Mouse (Mus musculus): Measurements from ENCODE around the gene B4galt5. TPM values are rescaled to one million over a fixed set of nuclear protein-coding genes. Genes with fewer than 3 reads are reported as not detected.

Gene B4galt5
- polyA plus RNA-seq, 1 experiment from 2014 or later = 11.5 TPM

DNA sequence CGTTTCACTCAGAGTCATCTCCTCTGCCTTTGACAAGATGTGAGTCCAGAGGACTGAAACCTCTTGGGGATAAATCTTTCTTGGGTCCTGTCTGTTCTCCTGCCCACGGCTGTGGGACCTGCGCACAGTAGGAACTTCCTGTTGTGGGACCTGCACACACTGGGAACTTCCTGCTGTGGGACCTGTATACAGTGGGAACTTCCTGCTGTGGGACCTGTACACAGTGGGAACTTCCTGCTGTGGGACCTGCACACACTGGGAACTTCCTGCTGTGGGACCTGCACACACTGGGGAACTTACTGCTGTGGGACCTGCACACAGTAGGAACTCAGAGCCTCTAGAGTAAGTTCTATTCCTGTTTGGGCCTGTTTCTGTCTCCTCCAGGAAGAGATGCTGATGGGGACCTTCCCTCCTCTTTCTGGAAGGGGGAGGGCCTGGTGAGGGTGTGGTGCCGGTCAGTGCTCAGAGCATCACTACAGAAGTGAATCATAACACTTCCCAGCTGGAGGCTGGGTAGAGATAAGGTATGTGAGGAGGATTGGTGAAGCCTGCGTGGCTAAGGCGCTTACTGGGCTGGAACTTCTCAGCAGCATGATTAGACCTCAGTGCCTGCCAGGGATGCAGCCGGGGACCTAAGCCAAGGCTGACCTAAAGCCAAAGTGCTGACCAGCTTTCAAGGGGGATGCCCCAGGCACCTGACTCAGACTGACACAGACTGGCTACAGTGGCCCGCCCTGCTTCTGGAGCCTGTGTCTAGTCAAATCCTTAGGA, 85.8 kb downstream of the B4galt5 start:
- WGBS = 94% methylated on average over 8 of the region's 8 CpGs
- Histone ChIP-seq H3K27ac (replicated peaks) (no peak overlapping the region), H3K9me3 (replicated peaks) (no peaks in the 10 kb centered on the region), H3K27me3 (no peaks in the 10 kb centered on the region), H3K4me3 (replicated peaks) (no peak overlapping the region), H3K4me1 (peaks cover 12% of the 10 kb centered on the region), H3K4me2 (replicated peaks) (no peak overlapping the region), H3K36me3 (no peaks in the 10 kb centered on the region), H3K9ac (no peak overlapping the region)
- ATAC-seq (ENCODE audit: insufficient number of reproducible peaks, low FRiP score, low TSS enrichment, low read depth) = no peak

DNA sequence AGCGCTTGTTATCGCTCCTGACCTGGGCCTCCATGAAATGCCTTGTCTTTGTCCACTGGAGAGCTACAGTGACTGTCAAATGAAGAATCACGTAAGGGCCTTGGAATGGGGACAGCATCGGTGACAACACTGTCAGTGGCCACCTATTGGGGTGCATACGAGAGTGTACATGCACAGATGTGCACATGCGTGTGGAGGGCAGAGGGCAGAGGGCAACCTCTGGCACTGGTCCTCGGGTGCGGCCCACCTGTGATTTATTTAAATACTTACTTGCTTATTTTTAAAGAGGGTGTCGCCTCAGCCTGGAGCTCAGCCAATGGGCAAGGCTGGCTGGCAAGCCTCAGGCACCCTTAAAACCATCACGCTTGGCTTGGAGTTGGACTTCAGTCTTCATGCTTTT, 86.5 kb downstream of the B4galt5 start:
- no peak for ATAC-seq (ENCODE audit: insufficient number of reproducible peaks, low FRiP score, low TSS enrichment, low read depth)
- Histone ChIP-seq H3K9me3 (replicated peaks) (no peaks in the 10 kb centered on the region), H3K4me3 (replicated peaks) (no peak overlapping the region), H3K4me1 (peaks cover 12% of the 10 kb centered on the region), H3K27ac (replicated peaks) (no peak overlapping the region), H3K9ac (no peak overlapping the region), H3K27me3 (no peaks in the 10 kb centered on the region), H3K4me2 (replicated peaks) (no peak overlapping the region), H3K36me3 (no peaks in the 10 kb centered on the region)
- WGBS = 81% methylated on average over 10 of the region's 10 CpGs

- 44% methylated on average over 4 of the region's 4 CpGs for WGBS
Observed at GRCm38 (mm10) chr2:167261106-167261505, 87.9 kb downstream of the B4galt5 start.

DNA sequence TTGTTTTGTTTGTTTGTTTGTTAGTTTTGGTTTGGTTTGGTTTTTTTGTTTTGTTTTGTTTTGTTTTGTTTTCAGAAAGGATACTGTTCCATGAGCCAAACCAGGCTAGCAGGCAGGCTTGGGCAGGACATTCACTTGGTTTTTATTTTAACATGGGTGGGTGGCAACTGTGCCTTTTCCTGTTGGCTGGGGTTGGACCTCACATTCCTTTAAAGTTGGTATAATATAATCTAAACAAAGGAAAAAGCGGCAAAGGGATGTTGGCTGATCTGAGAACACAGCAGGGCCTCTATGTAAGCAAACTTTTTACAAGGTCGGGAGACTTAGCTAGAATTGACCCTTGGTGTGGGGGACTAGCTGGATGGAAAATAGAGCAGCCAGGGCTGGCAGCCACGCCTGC, 91.2 kb downstream of the B4galt5 start:
- H3K27ac ChIP-seq (replicated peaks) = no peak overlapping the region
- no peak overlapping the region for H3K9ac ChIP-seq
- H3K9me3 ChIP-seq (replicated peaks) = no peaks in the 10 kb centered on the region
- WGBS = 54% methylated on average over 3 of the region's 3 CpGs
- ATAC-seq (ENCODE audit: insufficient number of reproducible peaks, low FRiP score, low TSS enrichment, low read depth) = no peak
- H3K4me1 ChIP-seq = peaks cover 12% of the 10 kb centered on the region
- H3K4me2 ChIP-seq (replicated peaks) = no peak overlapping the region
- no peaks in the 10 kb centered on the region for H3K36me3 ChIP-seq
- H3K27me3 ChIP-seq = no peaks in the 10 kb centered on the region
- no peak overlapping the region for H3K4me3 ChIP-seq (replicated peaks)

More at GRCm38 (mm10) chr2:167261106-167261505, 87.9 kb downstream of the B4galt5 start:
- Histone ChIP-seq H3K4me1 (peaks cover 12% of the 10 kb centered on the region), H3K36me3 (no peaks in the 10 kb centered on the region), H3K9ac (no peak overlapping the region), H3K9me3 (replicated peaks) (no peaks in the 10 kb centered on the region), H3K27ac (replicated peaks) (peak overlapping the region; percentile 82), H3K4me3 (replicated peaks) (no peak overlapping the region), H3K4me2 (replicated peaks) (no peak overlapping the region), H3K27me3 (no peaks in the 10 kb centered on the region)
- ATAC-seq (ENCODE audit: insufficient number of reproducible peaks, low FRiP score, low TSS enrichment, low read depth) = peak; percentile 85

DNA sequence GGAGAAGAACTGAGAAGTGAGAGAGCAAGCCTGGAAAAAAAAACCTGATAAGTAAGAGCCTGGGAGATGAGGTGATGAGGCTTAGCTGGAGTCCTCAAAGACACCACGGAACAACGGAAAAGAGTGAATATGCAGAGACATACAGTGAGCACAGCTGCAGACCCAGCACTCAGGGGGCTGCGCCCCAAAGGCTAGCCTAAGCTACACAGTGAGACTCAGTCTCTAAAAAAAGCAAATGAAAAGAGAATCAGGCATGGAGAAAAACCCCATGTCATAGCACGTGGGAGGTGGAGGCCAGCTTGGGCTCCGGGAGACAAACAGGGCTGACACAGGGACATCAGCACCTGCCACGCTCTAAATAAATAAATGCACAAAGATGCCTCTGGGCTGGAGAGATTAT, 94.2 kb downstream of the B4galt5 start:
- no peaks in the 10 kb centered on the region for H3K36me3 ChIP-seq
- no peak overlapping the region for H3K4me3 ChIP-seq (replicated peaks)
- H3K27ac ChIP-seq (replicated peaks) = no peak overlapping the region
- WGBS = 66% methylated on average over 6 of the region's 6 CpGs
- H3K9ac ChIP-seq = no peak overlapping the region
- no peaks in the 10 kb centered on the region for H3K9me3 ChIP-seq (replicated peaks)
- H3K4me1 ChIP-seq = peaks cover 16% of the 10 kb centered on the region
- no peak overlapping the region for H3K4me2 ChIP-seq (replicated peaks)
- no peak for ATAC-seq (ENCODE audit: insufficient number of reproducible peaks, low FRiP score, low TSS enrichment, low read depth)
- H3K27me3 ChIP-seq = no peaks in the 10 kb centered on the region

- WGBS = 64% methylated on average over 7 of the region's 7 CpGs
- Histone ChIP-seq H3K4me2 (replicated peaks) (no peak overlapping the region), H3K4me3 (replicated peaks) (no peak overlapping the region), H3K36me3 (no peaks in the 10 kb centered on the region), H3K27ac (replicated peaks) (no peak overlapping the region), H3K9ac (no peak overlapping the region), H3K27me3 (no peaks in the 10 kb centered on the region), H3K9me3 (replicated peaks) (no peaks in the 10 kb centered on the region), H3K4me1 (peaks cover 18% of the 10 kb centered on the region)
- no peak for ATAC-seq (ENCODE audit: insufficient number of reproducible peaks, low FRiP score, low TSS enrichment, low read depth)
Observed at GRCm38 (mm10) chr2:167254185-167254584, 94.8 kb downstream of the B4galt5 start.

- ATAC-seq (ENCODE audit: insufficient number of reproducible peaks, low FRiP score, low TSS enrichment, low read depth) = no peak
- WGBS = 87% methylated on average over 5 of the region's 5 CpGs
- H3K36me3 ChIP-seq = no peaks in the 10 kb centered on the region
Observed at GRCm38 (mm10) chr2:167253476-167253875, 95.5 kb downstream of the B4galt5 start.

GRCm38 (mm10) chr2:167252057-167252687, 96.8 kb downstream of the B4galt5 start:
- WGBS = 32% methylated on average over 3 of the region's 3 CpGs
- Histone ChIP-seq H3K4me3 (replicated peaks) (no peak overlapping the region), H3K27me3 (no peaks in the 10 kb centered on the region), H3K4me1 (peaks cover 18% of the 10 kb centered on the region), H3K4me2 (replicated peaks) (no peak overlapping the region), H3K9me3 (replicated peaks) (no peaks in the 10 kb centered on the region), H3K36me3 (no peaks in the 10 kb centered on the region), H3K27ac (replicated peaks) (peak overlapping the region; percentile 63; the same call in 1 of the 2 replicates), H3K9ac (no peak overlapping the region)
- ATAC-seq (ENCODE audit: insufficient number of reproducible peaks, low FRiP score, low TSS enrichment, low read depth) = no peak

More at GRCm38 (mm10) chr2:167253476-167253875, 95.5 kb downstream of the B4galt5 start:
- no peak overlapping the region for H3K4me2 ChIP-seq (replicated peaks)
- no peak overlapping the region for H3K4me3 ChIP-seq (replicated peaks)
- no peak overlapping the region for H3K9ac ChIP-seq
- no peak overlapping the region for H3K27ac ChIP-seq (replicated peaks)
- no peaks in the 10 kb centered on the region for H3K9me3 ChIP-seq (replicated peaks)
- H3K27me3 ChIP-seq = no peaks in the 10 kb centered on the region
- H3K4me1 ChIP-seq = peaks cover 18% of the 10 kb centered on the region

GRCm38 (mm10) chr2:167250736-167251337, 98.1 kb downstream of the B4galt5 start:
- Histone ChIP-seq H3K27me3 (no peaks in the 10 kb centered on the region), H3K36me3 (no peaks in the 10 kb centered on the region), H3K9me3 (replicated peaks) (no peaks in the 10 kb centered on the region), H3K9ac (no peak overlapping the region), H3K4me3 (replicated peaks) (no peak overlapping the region), H3K4me2 (replicated peaks) (no peak overlapping the region), H3K4me1 (peaks cover 18% of the 10 kb centered on the region), H3K27ac (replicated peaks) (peak overlapping the region; percentile 55; the same call in 1 of the 2 replicates)
- WGBS = 23% methylated on average over 7 of the region's 7 CpGs
- no peak for ATAC-seq (ENCODE audit: insufficient number of reproducible peaks, low FRiP score, low TSS enrichment, low read depth)

DNA sequence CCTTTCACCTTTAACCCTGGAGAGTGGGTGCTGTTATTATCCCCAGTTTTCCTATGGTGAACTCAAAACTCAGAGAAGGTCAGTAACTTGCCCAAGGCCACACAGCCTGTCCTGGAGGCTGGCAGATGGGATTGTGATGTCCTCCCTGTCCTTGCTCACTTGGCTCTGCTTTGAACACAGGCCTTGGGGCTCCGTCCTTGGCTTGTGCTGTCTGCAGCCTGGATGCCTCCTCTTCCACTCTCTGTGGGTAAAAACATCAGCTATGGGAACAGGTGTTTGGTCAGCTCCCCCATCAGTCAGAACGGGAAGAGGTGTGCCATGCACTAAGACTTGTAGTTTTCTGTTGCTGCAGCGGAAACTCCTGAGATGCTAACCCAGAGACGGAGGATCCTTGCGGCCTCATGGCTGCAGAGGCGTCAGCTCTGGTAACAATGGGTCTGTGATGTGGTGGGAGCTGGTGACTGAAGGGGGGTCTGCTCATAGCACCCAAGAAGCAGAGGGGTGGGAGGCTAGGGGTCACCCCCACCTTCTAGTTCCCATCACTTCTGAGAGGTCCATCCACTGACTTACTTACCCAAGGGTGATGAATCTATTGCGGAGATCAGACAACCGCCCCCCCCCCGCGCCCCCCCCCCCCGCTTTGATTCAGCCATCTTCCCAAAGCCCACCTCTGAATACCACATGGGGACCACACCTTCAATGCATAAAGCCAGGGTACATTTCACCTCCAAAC, 98.8 kb downstream of the B4galt5 start:
- Histone ChIP-seq H3K4me1 (peaks cover 18% of the 10 kb centered on the region), H3K27ac (replicated peaks) (0 out of 2 replicates have a peak overlapping the region, but pooled peaks have one; percentile 31), H3K4me2 (replicated peaks) (no peak overlapping the region), H3K9me3 (replicated peaks) (no peaks in the 10 kb centered on the region), H3K27me3 (no peaks in the 10 kb centered on the region), H3K9ac (no peak overlapping the region), H3K36me3 (no peaks in the 10 kb centered on the region), H3K4me3 (replicated peaks) (no peak overlapping the region)
- no peak for ATAC-seq (ENCODE audit: insufficient number of reproducible peaks, low FRiP score, low TSS enrichment, low read depth)
- WGBS = 55% methylated on average over 7 of the region's 11 CpGs

DNA sequence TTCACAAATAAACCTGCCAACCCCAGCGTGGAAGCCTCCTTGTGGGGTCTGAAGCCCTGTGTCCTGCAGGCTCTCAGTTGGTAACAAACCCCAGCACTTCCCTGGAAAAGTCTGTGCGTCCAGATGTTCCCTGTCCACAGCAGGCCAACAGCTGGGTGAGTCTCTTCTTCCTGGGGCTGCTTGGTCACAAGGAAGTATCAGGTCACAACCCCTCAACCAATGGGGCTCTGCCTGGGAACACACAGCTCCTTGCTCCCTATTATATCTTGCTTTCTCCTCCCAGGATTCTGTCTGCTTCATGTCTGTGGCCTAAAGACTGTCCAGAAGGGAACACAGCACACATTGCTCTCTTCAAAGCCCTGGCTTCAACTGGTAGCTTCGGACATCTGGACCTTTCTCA, 99.4 kb downstream of the B4galt5 start:
- 41% methylated on average over 3 of the region's 3 CpGs for WGBS

More for the DNA sequence above, 99.4 kb downstream of the B4galt5 start:
- H3K27ac ChIP-seq (replicated peaks) = 0 out of 2 replicates have a peak overlapping the region, but pooled peaks have one; percentile 31
- H3K4me2 ChIP-seq (replicated peaks) = no peak overlapping the region
- H3K9me3 ChIP-seq (replicated peaks) = no peaks in the 10 kb centered on the region
- no peak overlapping the region for H3K4me3 ChIP-seq (replicated peaks)
- H3K4me1 ChIP-seq = peaks cover 18% of the 10 kb centered on the region
- H3K9ac ChIP-seq = no peak overlapping the region
- no peak for ATAC-seq (ENCODE audit: insufficient number of reproducible peaks, low FRiP score, low TSS enrichment, low read depth)
- H3K36me3 ChIP-seq = no peaks in the 10 kb centered on the region
- no peaks in the 10 kb centered on the region for H3K27me3 ChIP-seq

Measured in embryonic facial prominence, embryonic 15.5 days (tissue).